Mouse (Mus musculus) ovary, postnatal 10 days (tissue): ENCODE data around the gene Fam120b.

ENCODE experiments used
- DNase-seq: peaks from one replicate; pipeline ENCODE4 v3.0.0; 2022; ENCODE audit warnings: low spot score

The Fam120b gene

GRCm38 (mm10) chr17:15395997-15396675 lies at the start of gene Fam120b:
TSS of gene Fam120b (plus strand) at chr17:15396202.
- DNase-seq = peak; percentile 47

- no peak for DNase-seq
Observed at GRCm38 (mm10) chr17:15350152-15350551, 45.9 kb upstream of the Fam120b start.

GRCm38 (mm10) chr17:15352869-15353610 lies 43.0 kb upstream of the Fam120b start:
- no peak for DNase-seq

- no peak for DNase-seq
Observed at GRCm38 (mm10) chr17:15354006-15354405, 42.0 kb upstream of the Fam120b start.

- no peak for DNase-seq
Observed at GRCm38 (mm10) chr17:15355072-15355471, 40.9 kb upstream of the Fam120b start.

- DNase-seq = no peak
Observed at GRCm38 (mm10) chr17:15356526-15356925, 39.5 kb upstream of the Fam120b start.

- DNase-seq = no peak
Observed at GRCm38 (mm10) chr17:15357071-15357470, 38.9 kb upstream of the Fam120b start.

GRCm38 (mm10) chr17:15363656-15364055 lies 32.3 kb upstream of the Fam120b start:
- no peak for DNase-seq

- DNase-seq = no peak
Observed at GRCm38 (mm10) chr17:15365650-15366049, 30.4 kb upstream of the Fam120b start.

- DNase-seq = no peak
Observed at GRCm38 (mm10) chr17:15370401-15370800, 25.6 kb upstream of the Fam120b start.

- no peak for DNase-seq
Observed at GRCm38 (mm10) chr17:15371967-15372835, 23.8 kb upstream of the Fam120b start.

- no peak for DNase-seq
Observed at GRCm38 (mm10) chr17:15372931-15373652, 22.9 kb upstream of the Fam120b start.

GRCm38 (mm10) chr17:15374321-15375141 lies 21.5 kb upstream of the Fam120b start:
- DNase-seq = no peak

- no peak for DNase-seq
Observed at GRCm38 (mm10) chr17:15375224-15375623, 20.8 kb upstream of the Fam120b start.

- peak; percentile 36 for DNase-seq
Observed at GRCm38 (mm10) chr17:15375701-15376493, 20.1 kb upstream of the Fam120b start.

- DNase-seq = no peak
Observed at GRCm38 (mm10) chr17:15376494-15377181, 19.4 kb upstream of the Fam120b start, which contains the start of gene Dll1. TSS of gene Dll1 (minus strand) at chr17:15376872.

- DNase-seq = no peak
Observed at GRCm38 (mm10) chr17:15377901-15378300, 18.1 kb upstream of the Fam120b start.

- no peak for DNase-seq
Observed at GRCm38 (mm10) chr17:15378413-15379109, 17.4 kb upstream of the Fam120b start.
